Mouse (Mus musculus) forebrain, embryonic 13.5 days (tissue): ENCODE results near the gene Ttk. TPM values are rescaled to one million over a fixed set of nuclear protein-coding genes. Genes with fewer than 3 reads are reported as not detected.

Source experiments
- ATAC-seq: fragments of 200-750 bp; cut with Nextera tagmentation; 2 replicates; pipeline ENCODE4 v1.8.0; 2017
- H3K27ac ChIP-seq: fragments of 300-500 bp; sonication (generic); 2 replicates; pipeline ENCODE4 v1.5.1; 2015; ENCODE audit warnings: inconsistent platforms, mild to moderate bottlenecking, moderate library complexity
- H3K27me3 ChIP-seq: fragments of 300-500 bp; sonication (generic); 2 replicates; pipeline ENCODE4 v1.6.1; 2015; ENCODE audit warnings: mild to moderate bottlenecking, inconsistent platforms
- H3K36me3 ChIP-seq: fragments of 300-500 bp; sonication (generic); 2 replicates; pipeline ENCODE4 v1.6.1; 2015; ENCODE audit warnings: mild to moderate bottlenecking, inconsistent platforms; ENCODE audit not compliant: poor library complexity, severe bottlenecking
- H3K4me1 ChIP-seq: fragments of 300-500 bp; sonication (generic); 2 replicates; pipeline ENCODE4 v1.6.1; 2015; ENCODE audit warnings: inconsistent platforms
- H3K4me2 ChIP-seq: fragments of 300-500 bp; sonication (generic); 2 replicates; pipeline ENCODE4 v1.6.1; 2015; ENCODE audit warnings: inconsistent platforms, mild to moderate bottlenecking, moderate library complexity
- H3K4me3 ChIP-seq: fragments of 300-500 bp; sonication (generic); 2 replicates; pipeline ENCODE4 v1.5.1; 2015; ENCODE audit warnings: mild to moderate bottlenecking, inconsistent platforms
- H3K9ac ChIP-seq: fragments of 300-500 bp; sonication (generic); 2 replicates; pipeline ENCODE4 v1.6.1; 2015; ENCODE audit warnings: mild to moderate bottlenecking, inconsistent platforms
- H3K9me3 ChIP-seq: fragments of 300-500 bp; sonication (generic); replicated peaks from 2 replicates; pipeline ENCODE4 v1.6.1; 2016; ENCODE audit warnings: inconsistent platforms
- WGBS: fragments of 180-500 bp; shearing (Covaris S2); methylation state at CpG from one replicate; pipeline ENCODE4 v1.1.7; 2015; 5-methylcytosine and 5-hydroxymethylcytosine counted together
- polyA plus RNA-seq: library from polyadenylated mRNA; unstranded; fragments of >200 nt; fragmentation: Nextera tagmentation; extraction: Ambion mirVana; gene quantifications from 2 replicates; pipeline ENCODE4 v1.2.1, GENCODE M21; 2015

Gene Ttk
- polyA plus RNA-seq, 1 experiment from 2014 or later, result 35.8 TPM

GRCm38 (mm10) chr9:83907017-83907416 lies 72.5 kb downstream of the Ttk start:
- no peak overlapping the region for H3K4me3 ChIP-seq
- no peak overlapping the region for H3K9ac ChIP-seq
- no peaks in the 10 kb centered on the region for H3K36me3 ChIP-seq
- WGBS, result 92% methylated on average over 3 of the region's 3 CpGs
- H3K27ac ChIP-seq, result no peak overlapping the region
- no peaks in the 10 kb centered on the region for H3K9me3 ChIP-seq
- H3K4me1 ChIP-seq, result no peaks in the 10 kb centered on the region
- ATAC-seq, result no peak
- no peaks in the 10 kb centered on the region for H3K27me3 ChIP-seq
- no peak overlapping the region for H3K4me2 ChIP-seq

GRCm38 (mm10) chr9:83909836-83910235 lies 75.3 kb downstream of the Ttk start:
- 95% methylated on average over 2 of the region's 2 CpGs for WGBS
- ATAC-seq, result no peak
- H3K9me3 ChIP-seq, result no peaks in the 10 kb centered on the region
- no peak overlapping the region for H3K4me3 ChIP-seq
- H3K27me3 ChIP-seq, result no peaks in the 10 kb centered on the region
- H3K4me2 ChIP-seq, result no peak overlapping the region
- H3K9ac ChIP-seq, result no peak overlapping the region
- no peaks in the 10 kb centered on the region for H3K4me1 ChIP-seq
- no peak overlapping the region for H3K27ac ChIP-seq
- no peaks in the 10 kb centered on the region for H3K36me3 ChIP-seq

GRCm38 (mm10) chr9:83910926-83911325 lies 76.4 kb downstream of the Ttk start:
- Histone ChIP-seq H3K9ac (no peak overlapping the region), H3K27me3 (no peaks in the 10 kb centered on the region), H3K4me3 (no peak overlapping the region), H3K4me1 (no peaks in the 10 kb centered on the region), H3K27ac (no peak overlapping the region), H3K4me2 (no peak overlapping the region), H3K9me3 (no peaks in the 10 kb centered on the region), H3K36me3 (no peaks in the 10 kb centered on the region)
- WGBS, result 79% methylated on average over 2 of the region's 2 CpGs
- no peak for ATAC-seq

Other genes starting within 250 kb of the Ttk start
- 49.1 and 55.2 TPM in 2 replicates for gene Elovl4, start 28.4 kb upstream of the Ttk start, polyA plus RNA-seq
- 40.1 and 47.5 TPM in 2 replicates for gene Bckdhb, start 90.5 kb downstream of the Ttk start, polyA plus RNA-seq